Mouse (Mus musculus): ENCODE measurements around the gene Gpr39.
A peak's percentile ranks its signal among the peaks of the same experiment; 100 is the strongest.

Gene Gpr39

GRCm38 (mm10) chr1:125808426-125808825 is 131.6 kb downstream of the Gpr39 start:
- peak; percentile 17 to 22 for DNase-seq (ENCODE audit: low spot score in 2 of 2)

GRCm38 (mm10) chr1:125813141-125813782 is 136.5 kb downstream of the Gpr39 start:
- no peak for DNase-seq (ENCODE audit: low spot score in 2 of 2)

GRCm38 (mm10) chr1:125821101-125821500 is 144.3 kb downstream of the Gpr39 start:
- DNase-seq (ENCODE audit: low spot score in 2 of 2): no peak

GRCm38 (mm10) chr1:125823611-125824010 is 146.8 kb downstream of the Gpr39 start:
- no peak for DNase-seq (ENCODE audit: low spot score in 2 of 2)

GRCm38 (mm10) chr1:125837507-125837906 is 160.7 kb downstream of the Gpr39 start:
- DNase-seq (ENCODE audit: low spot score in 2 of 2): no peak

DNA sequence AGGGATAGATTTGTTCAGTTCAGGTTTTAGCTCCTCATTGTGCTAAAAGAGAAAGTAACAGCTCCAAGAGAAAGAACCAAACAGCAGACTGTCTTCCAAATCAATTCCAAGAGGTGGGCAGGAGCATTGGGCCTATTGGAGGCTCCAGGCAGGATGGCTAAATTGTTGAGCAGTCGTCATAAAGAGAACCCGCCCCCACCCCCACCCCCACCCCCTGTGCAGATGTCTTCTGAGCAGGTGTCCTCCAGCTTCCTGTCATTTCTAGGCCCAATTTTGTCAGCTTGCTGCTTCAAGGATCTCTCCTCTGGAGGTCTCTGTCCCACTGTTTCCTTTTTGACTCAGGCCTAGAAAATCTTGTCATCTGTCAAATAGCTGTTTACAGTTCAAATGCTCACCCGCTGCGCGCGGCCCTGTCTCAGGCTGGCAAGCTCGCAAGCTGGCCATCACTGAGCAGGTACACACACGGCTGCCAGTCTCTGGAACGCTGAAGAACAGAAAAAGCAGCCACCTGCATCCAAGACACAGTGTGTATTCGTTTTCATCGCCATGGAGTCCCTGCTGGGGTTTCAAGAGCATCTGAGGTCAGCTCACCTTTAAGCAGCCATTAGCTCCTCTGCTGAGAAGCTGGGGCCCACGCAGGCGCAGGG is 163.1 kb downstream of the Gpr39 start:
- DNase-seq (ENCODE audit: low spot score in 2 of 2): no peak

DNA sequence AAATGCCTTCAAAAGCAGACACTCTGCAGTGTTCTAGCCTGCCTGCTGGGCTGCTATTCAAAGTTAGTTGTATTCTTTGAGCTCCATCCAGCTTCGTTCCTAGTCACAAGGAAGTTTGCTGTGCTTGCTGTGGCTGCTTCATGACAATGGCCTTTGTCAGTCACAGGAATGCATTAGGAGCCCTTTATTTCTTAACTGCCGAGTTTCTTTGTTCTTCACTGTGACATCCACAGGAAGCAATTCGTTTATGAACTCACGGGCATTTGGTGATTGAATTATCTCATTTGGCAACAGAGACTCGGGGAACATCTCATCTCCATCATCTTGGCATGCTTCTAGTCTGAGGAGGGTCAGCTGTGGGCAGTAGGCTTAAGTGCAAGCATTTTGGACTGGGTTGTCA is 177.9 kb downstream of the Gpr39 start:
- no peak for DNase-seq (ENCODE audit: low spot score in 2 of 2)

GRCm38 (mm10) chr1:125858631-125859030 is 181.8 kb downstream of the Gpr39 start:
- peak; percentile 29 to 33 for DNase-seq (ENCODE audit: low spot score in 2 of 2)

- DNase-seq (ENCODE audit: low spot score in 2 of 2): no peak
Observed at GRCm38 (mm10) chr1:125870056-125870455, 193.3 kb downstream of the Gpr39 start.

DNA sequence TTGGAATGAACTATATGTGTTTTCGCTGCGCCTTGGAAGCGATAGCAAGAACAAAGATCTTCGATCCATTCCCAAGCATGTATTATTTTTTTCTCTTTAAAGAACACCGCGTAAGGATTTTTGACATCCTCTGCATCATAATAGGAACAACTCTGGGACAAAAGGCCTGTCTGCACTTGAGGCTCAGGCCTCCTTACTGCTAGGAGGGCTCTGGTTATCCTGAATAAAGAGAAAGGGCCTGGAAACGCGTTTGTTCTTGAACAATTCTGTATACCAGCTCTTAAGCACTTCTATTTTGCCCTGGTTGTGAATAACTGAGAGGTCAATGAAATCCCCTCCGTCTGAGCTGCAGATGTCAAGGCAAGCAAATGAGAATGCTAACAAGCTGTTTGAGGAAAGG is 216.4 kb downstream of the Gpr39 start:
- no peak for DNase-seq (ENCODE audit: low spot score in 2 of 2)

DNA sequence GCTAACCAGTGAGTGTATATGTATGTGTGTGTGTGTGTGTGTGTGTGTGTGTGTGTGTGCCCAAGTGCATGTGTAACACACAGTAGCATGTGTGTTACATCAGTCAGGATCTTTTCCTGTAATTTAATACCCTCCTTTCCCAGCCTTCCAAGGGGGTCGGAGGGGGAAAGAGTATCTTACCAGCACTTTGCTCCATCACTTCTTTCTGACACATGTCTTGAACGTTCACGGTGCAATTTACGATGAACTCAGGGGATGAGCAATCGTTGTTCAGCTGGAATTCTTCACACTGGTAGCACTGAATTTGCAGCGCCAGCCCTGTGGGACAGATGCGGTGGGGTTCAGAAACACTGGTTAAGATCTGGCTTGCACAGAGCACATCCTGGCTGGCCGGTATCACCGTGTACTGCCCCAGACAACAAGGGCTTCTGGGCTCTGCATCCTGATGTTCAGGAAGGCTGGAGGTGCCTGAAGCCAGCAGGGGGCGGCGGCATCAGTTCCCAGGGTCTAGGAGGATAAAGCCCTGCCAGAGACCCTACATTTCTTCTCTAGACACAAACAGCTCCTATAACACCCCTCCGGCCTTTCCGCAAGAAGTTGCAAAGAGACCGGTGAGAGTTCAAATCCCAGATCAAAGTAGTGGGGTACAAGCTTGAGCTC is 233.5 kb downstream of the Gpr39 start:
- peak; percentile 22 to 32 for DNase-seq (ENCODE audit: low spot score in 2 of 2)

- no peak for DNase-seq (ENCODE audit: low spot score in 2 of 2)
Observed at GRCm38 (mm10) chr1:125910871-125911265, 234.1 kb downstream of the Gpr39 start.

DNA sequence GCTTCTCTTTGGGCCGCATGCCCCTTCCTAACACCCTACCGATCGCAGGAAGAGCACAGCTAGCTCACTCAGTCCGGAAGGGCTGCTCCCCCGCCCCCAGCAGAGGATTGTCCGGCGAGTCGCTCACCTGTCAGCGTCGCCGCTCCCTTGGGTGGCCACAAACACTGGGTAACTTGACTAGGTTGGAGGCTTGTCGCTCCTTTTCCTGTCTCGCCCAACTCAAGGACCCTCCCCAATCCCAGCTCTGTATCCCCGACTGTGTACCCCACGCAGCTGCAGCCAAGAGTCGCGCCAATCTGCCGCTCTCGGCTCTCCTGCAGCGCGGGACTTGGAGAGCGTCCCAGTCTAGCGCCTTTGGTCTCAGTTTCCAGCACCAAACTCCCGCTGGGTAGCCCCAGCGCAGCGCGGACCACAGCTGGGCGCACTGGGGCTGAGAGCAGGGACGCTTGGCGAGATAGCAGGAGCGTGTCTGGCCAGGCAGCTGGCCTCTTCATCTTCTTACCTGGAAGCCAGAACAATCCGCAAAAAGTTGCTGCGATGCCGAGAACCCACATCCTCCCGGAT is 234.6 kb downstream of the Gpr39 start:
- DNase-seq (ENCODE audit: low spot score in 2 of 2): peak; percentile 47 to 52

DNA sequence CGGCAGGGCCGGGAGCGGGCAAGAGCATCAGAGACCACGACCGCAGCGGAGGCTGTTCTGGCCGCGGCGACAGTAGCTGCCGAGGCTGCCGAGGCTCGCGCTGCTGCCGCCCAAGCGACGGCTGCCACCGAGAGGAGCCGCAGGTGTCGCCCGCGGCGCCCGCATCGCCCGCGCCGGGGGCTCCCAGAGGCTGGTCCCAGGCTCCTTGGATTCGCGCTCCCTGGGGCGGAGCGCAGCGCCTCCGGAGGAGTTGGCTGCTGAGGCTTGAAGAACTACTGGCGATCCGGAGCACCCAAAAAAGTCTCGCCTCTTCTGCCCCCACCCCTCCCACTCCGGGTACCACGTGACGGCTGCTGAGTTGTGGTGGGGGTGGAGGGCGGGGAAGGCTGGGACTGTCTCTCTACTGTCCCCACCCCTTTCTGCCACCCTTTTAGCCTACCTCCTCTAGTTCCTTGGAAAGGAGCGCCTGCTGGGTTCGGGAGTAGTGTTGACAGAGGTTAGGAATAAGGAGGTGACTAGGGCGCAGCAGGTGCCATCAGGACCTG is 235.2 kb downstream of the Gpr39 start:
- DNase-seq (ENCODE audit: low spot score in 2 of 2): peak; percentile 62 to 69

DNA sequence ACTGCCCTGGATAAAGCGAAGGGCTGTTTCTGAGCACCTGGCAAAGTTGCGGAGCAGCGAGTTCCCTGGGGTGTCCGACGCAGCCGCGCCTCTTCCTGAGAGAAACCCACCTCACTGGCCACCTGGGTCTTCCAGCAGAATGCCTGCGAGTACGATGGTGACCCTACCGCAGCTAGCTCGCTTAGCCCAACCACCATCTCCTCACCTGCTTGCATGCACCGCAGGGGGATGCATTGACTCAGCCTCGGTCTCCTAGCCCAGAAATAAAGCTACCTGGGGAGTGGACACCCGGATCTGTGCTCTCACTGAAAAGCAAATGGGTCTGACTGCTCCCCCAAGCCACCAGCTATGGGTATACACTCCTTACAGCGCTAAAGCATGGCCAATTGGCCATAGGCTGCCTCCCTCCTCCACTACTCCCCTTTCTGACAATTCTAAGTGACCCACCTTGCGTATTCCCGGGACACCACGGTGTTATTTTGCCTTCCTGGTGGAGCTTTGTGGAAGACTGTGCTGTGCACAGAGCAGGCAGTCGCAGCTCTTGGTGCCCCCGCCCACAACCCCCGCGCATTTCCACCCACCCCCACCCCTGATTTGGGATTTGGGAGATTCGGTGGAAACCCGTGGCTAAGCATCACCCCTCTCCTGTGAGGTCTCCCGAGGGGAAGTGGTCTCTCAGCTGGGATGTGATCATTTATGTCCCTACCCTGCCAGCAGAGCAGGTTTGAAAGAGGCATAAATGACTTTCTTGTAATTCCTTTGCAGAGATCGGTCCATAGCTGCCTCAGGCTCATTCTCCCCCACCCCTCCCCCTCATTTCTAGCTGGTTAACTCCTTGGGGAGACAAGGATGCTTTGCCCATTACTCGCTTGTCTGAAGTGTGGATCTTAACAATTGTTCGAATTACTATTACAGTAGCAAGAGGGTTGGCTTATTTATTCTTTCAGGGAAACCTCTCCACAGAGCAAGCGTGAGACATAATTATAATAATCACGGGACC is 236.1 kb downstream of the Gpr39 start, which contains the start of gene Lypd1:
Gene Lypd1, minus strand, starts transcription at position 501 of the 1,000 bp plus-strand sequence.
- DNase-seq (ENCODE audit: low spot score in 2 of 2): peak; percentile 19 to 21

DNA sequence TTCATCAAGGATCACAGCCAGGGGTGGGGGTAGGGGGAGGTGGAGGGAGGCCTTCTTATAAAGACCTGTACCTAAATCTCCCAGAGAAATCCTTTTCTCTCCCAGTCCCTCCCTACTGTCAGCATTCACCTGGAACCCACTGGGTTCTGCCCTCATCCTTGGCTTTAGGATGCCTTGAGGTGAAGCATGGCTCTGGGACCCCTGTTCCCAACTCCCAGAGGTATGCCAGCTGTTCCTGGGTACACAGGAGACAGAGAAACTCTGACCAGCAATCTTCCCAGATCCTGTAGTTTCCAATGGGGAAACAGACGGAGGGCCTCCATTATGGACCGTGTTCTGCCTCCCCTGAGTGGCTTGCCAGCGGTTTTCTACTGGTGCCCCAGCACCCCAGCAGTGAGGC is 243.9 kb downstream of the Gpr39 start:
- DNase-seq (ENCODE audit: low spot score in 2 of 2): no peak

- no peak for DNase-seq (ENCODE audit: low spot score in 2 of 2)
Observed at GRCm38 (mm10) chr1:125923062-125923461, 246.3 kb downstream of the Gpr39 start.

Measured in right cerebral cortex, adult 2 months (tissue).